Mouse (Mus musculus) forebrain, embryonic 11.5 days (tissue): ENCODE results near the gene Cpd. TPM values are rescaled to one million over a fixed set of nuclear protein-coding genes. Genes with fewer than 3 reads are reported as not detected.
"Not testable (repeated sequence)": the region's sequence is repeated elsewhere in the genome, so short reads cannot be mapped to it uniquely, and the experiment has no call there.

Source experiments
- ATAC-seq: fragments of 200-750 bp; cut with Nextera tagmentation; replicated peaks from 2 replicates; pipeline ENCODE4 v1.8.0; 2017; ENCODE audit warnings: moderate TSS enrichment; ENCODE audit not compliant: low FRiP score
- DNase-seq: peaks from one replicate; pipeline ENCODE4 v3.0.0-alpha.2; 2017; ENCODE audit warnings: low spot score
- H3K27ac ChIP-seq: fragments of 300-500 bp; sonication (generic); 2 replicates; pipeline ENCODE4 v1.5.1; 2014; ENCODE audit warnings: low read depth, low read length
- H3K27me3 ChIP-seq: fragments of 300-500 bp; sonication (generic); 2 replicates; pipeline ENCODE4 v1.6.1; 2014; ENCODE audit warnings: mild to moderate bottlenecking, low read length, mixed read lengths; ENCODE audit not compliant: control insufficient read depth, insufficient read depth
- H3K36me3 ChIP-seq: fragments of 300-500 bp; sonication (generic); 2 replicates; pipeline ENCODE4 v1.6.1; 2014; ENCODE audit warnings: mild to moderate bottlenecking, low read length, moderate library complexity, mixed read lengths; ENCODE audit not compliant: control insufficient read depth, insufficient read depth
- H3K4me1 ChIP-seq: fragments of 300-500 bp; sonication (generic); replicated peaks from 2 replicates; pipeline ENCODE4 v1.6.1; 2014; ENCODE audit warnings: low read length, mixed read lengths; ENCODE audit not compliant: control insufficient read depth, insufficient read depth
- H3K4me2 ChIP-seq: fragments of 300-500 bp; sonication (generic); 2 replicates; pipeline ENCODE4 v1.6.1; 2014; ENCODE audit warnings: low read depth, mild to moderate bottlenecking, low read length, moderate library complexity, mixed read lengths; ENCODE audit not compliant: severe bottlenecking
- H3K4me3 ChIP-seq: fragments of 300-500 bp; sonication (generic); 2 replicates; pipeline ENCODE4 v1.5.1; 2014; ENCODE audit warnings: low read depth, low read length
- H3K9ac ChIP-seq: fragments of 300-500 bp; sonication (generic); 2 replicates; pipeline ENCODE4 v1.6.1; 2014; ENCODE audit warnings: low read length
- H3K9me3 ChIP-seq: fragments of 300-500 bp; sonication (generic); 2 replicates; pipeline ENCODE4 v1.6.1; 2016; ENCODE audit warnings: low read length, mixed read lengths; ENCODE audit not compliant: control insufficient read depth
- WGBS: fragments of 180-500 bp; shearing (Covaris S2); extraction: QIAGEN DNeasy Blood & Tissue Kit; methylation state at CpG from one replicate; pipeline ENCODE4 v1.1.7; 2014; 5-methylcytosine and 5-hydroxymethylcytosine counted together
- polyA plus RNA-seq: library from polyadenylated mRNA; unstranded; fragments of >200 nt; fragmentation: Nextera tagmentation; extraction: Ambion mirVana; gene quantifications from 2 replicates; pipeline ENCODE4 v1.2.1, GENCODE M21; 2014

Cpd gene
- polyA plus RNA-seq, 1 experiment from 2014 or later: 15.6 TPM

DNA sequence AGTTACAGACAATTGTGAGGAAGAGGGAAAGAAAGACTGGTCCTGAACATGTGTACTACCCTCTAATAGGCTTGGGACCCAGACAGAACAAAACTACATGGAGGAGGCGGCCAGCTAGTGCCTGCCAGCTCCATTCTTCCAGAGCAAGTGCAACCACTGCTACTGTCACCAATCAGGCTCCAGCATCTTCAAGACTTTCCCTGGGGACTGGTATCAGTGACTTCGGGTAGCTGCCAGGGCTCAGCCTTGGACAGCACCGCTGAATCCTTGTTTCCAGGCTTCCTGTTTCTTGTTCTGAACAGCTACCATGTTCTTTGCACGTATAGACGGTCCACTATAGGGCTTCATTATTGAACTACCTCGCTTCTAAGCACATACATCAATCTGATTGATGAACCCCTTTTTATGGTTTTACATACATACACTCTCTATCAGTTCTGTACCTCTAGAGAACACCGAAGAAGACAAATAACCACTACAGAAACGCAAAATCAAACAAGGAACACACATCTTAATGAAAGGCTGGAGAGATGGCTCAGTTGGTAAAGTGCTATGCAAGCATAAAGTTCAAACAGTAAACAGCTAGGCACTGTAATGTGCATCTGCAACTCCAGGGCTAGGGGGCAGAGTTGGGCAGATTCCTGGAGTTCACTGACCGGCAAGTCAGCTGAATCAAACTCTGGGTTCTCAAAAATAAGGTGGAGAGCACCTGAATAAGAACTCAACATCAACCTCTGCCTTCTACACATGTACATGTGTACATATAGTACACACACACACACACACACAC is 35.9 kb downstream of the Cpd start:
- no peak overlapping the region for H3K4me2 ChIP-seq
- ATAC-seq (no peak), DNase-seq (no peak)
- H3K9ac ChIP-seq: no peak overlapping the region
- H3K9me3 ChIP-seq: no peaks in the 10 kb centered on the region
- H3K36me3 ChIP-seq: no peaks in the 10 kb centered on the region
- H3K27ac ChIP-seq: no peak overlapping the region
- no peaks in the 10 kb centered on the region for H3K27me3 ChIP-seq
- no peaks in the 10 kb centered on the region for H3K4me1 ChIP-seq
- H3K4me3 ChIP-seq: no peak overlapping the region
- 90% methylated on average over 9 of the region's 9 CpGs for WGBS

DNA sequence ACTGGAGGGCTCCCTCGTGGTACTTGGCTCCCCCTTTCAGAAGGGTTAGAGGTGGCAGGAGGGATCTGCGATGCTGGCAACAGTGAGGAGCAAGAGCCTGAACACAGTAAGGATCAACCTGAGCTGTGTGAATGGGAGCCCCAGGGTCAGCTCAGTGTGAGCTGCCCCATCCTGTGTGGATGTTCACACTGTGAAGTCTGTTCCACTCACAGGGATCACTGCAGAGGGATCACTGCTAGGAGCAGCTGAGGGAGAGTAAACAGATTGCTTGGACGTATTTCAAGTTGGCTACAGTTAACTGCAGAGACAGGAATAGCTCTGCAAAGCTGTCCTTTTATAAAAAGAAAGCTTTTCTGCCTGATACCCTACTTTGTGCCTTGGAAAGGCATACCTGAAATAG is 37.4 kb downstream of the Cpd start:
- 68% methylated on average over 3 of the region's 3 CpGs for WGBS
- no peak overlapping the region for H3K4me2 ChIP-seq
- ATAC-seq (no peak), DNase-seq (no peak)
- H3K9me3 ChIP-seq: no peaks in the 10 kb centered on the region
- no peaks in the 10 kb centered on the region for H3K4me1 ChIP-seq
- H3K36me3 ChIP-seq: no peaks in the 10 kb centered on the region
- H3K4me3 ChIP-seq: no peak overlapping the region
- H3K27ac ChIP-seq: no peak overlapping the region
- H3K9ac ChIP-seq: no peak overlapping the region
- no peaks in the 10 kb centered on the region for H3K27me3 ChIP-seq

DNA sequence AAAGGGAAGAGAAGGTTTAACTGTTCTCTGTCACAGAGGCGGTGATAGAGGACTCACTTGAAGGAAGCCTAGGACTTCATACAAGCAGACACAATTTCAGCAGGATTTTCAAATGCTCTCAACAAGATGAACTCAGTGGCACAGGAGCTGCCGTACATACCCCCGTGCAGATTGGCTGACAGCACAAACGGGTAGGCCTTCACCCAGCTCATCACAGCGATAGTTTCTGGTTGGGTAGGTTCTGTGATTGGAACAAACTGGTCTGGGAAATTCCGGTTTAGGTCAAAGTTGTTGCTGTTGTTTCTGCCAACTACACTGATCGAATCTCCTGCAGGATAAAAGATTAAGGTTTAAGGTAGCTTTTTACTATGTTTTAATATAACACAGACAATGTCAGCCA is 38.3 kb downstream of the Cpd start:
- Histone ChIP-seq H3K9me3 (no peaks in the 10 kb centered on the region), H3K4me1 (no peaks in the 10 kb centered on the region), H3K9ac (no peak overlapping the region), H3K4me3 (no peak overlapping the region), H3K36me3 (no peaks in the 10 kb centered on the region), H3K4me2 (no peak overlapping the region), H3K27ac (no peak overlapping the region), H3K27me3 (no peaks in the 10 kb centered on the region)
- no peak for ATAC-seq
- DNase-seq: no peak
- 90% methylated on average over 7 of the region's 7 CpGs for WGBS

DNA sequence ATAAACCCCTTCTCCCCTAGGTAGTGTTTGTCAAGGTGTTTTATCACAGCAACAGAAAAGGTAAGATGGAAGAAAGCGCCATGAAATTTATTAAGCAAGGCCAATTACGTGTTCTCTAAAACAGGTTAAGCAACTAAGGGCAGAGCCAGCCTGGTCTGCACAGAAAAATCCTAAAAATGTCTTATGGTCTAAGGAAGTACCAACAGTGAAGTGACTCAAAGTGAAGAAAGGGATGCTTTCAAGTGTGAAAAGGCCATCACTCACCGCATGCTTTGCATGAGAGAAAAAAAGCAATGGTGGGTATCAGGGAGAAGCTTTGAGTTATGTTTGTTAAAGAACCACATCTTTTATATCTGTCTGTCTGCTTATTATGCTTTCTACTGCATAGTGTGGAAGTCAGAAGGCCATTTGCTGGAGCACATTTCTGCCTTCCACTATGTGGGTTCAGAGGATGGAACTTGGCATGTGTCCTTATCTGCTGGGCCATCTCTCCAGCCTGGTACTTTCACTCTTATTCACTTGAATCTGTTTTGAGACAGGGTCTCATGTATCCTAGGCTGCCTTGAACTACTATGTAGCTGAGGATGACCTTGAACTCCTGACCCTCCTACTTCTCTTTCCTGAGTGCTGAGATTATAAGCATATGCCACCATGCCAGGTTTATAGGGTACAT is 39.7 kb downstream of the Cpd start:
- DNase-seq: no peak
- H3K36me3 ChIP-seq: no peaks in the 10 kb centered on the region
- no peaks in the 10 kb centered on the region for H3K9me3 ChIP-seq
- no peak overlapping the region for H3K27ac ChIP-seq
- H3K27me3 ChIP-seq: no peaks in the 10 kb centered on the region
- no peak for ATAC-seq
- WGBS: 89% methylated on average over 3 of the region's 3 CpGs
- no peak overlapping the region for H3K4me3 ChIP-seq
- no peak overlapping the region for H3K4me2 ChIP-seq
- H3K9ac ChIP-seq: no peak overlapping the region
- H3K4me1 ChIP-seq: no peaks in the 10 kb centered on the region

DNA sequence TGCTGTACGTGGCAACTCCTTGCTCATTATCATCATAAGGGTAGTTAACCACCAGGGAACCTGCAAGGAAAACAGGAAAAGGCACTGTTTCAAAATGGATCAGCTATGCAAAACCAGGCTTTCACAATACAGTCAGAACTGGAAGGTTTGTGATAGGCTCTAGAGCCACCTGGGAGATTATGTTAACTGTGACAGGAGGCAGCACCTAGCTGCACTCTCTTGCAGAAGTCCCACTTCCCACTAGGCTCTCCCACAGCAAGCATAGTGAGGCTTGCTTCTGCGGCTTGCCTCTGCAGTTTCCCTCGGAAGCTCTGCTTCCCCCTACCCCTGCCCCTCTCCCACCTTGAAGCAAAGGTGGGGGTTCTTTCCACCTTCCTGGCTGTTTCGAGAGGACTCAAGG is 40.8 kb downstream of the Cpd start:
- H3K9ac ChIP-seq: no peak overlapping the region
- no peak overlapping the region for H3K4me2 ChIP-seq
- no peak overlapping the region for H3K27ac ChIP-seq
- H3K9me3 ChIP-seq: no peaks in the 10 kb centered on the region
- no peaks in the 10 kb centered on the region for H3K27me3 ChIP-seq
- no peaks in the 10 kb centered on the region for H3K4me1 ChIP-seq
- DNase-seq: no peak
- no peaks in the 10 kb centered on the region for H3K36me3 ChIP-seq
- WGBS: 81% methylated on average over 4 of the region's 4 CpGs
- ATAC-seq: no peak
- H3K4me3 ChIP-seq: no peak overlapping the region

DNA sequence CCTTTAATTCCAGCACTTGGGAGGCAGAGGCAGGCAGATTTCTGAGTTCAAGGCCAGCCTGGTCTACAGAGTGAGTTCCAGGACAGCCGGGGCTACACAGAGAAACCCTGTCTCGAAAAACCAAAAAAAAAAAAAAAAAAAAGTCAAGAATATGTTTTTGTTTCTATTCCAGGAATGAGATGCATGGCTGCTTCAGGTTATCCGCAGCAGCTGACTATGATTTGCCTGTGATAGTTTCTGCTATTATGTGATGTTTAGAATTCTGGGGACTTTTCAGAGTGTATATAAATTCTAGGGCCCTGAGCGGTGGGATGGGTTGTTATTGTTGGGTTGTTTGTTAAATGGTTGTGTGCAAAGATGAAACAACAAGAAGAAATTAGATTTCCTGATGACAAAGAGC is 41.7 kb downstream of the Cpd start:
- WGBS: 93% methylated on average over 3 of the region's 4 CpGs
- H3K27me3 ChIP-seq, ATAC-seq, H3K36me3 ChIP-seq, H3K4me1 ChIP-seq, H3K9me3 ChIP-seq, DNase-seq, H3K9ac ChIP-seq, H3K27ac ChIP-seq, H3K4me3 ChIP-seq, H3K4me2 ChIP-seq: not testable (repeated sequence)

DNA sequence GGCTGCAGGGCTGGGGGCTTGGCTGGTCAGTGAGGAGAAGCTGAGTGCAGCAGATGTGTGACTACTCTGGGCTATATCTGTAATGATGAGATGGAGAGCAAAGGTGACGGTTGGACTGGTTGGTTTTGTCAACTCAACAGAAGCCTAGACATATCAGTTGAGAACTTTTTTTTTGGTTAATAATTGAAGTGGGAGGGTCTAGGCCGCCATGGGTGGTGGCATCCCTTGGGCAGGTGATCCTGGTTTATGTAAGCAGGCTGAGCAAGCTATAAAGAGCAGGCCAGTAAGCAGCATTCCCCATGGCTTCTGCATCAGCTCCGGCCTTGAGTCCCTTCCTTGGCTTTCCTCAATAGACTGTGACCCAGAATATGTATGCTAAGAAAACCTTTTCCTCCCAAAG is 43.6 kb downstream of the Cpd start:
- Histone ChIP-seq H3K4me3 (no peak overlapping the region), H3K9ac (no peak overlapping the region), H3K27me3 (no peaks in the 10 kb centered on the region), H3K36me3 (no peaks in the 10 kb centered on the region), H3K4me2 (no peak overlapping the region), H3K4me1 (no peaks in the 10 kb centered on the region), H3K27ac (no peak overlapping the region), H3K9me3 (no peaks in the 10 kb centered on the region)
- 89% methylated on average over 3 of the region's 3 CpGs for WGBS
- no peak for DNase-seq
- ATAC-seq: no peak

DNA sequence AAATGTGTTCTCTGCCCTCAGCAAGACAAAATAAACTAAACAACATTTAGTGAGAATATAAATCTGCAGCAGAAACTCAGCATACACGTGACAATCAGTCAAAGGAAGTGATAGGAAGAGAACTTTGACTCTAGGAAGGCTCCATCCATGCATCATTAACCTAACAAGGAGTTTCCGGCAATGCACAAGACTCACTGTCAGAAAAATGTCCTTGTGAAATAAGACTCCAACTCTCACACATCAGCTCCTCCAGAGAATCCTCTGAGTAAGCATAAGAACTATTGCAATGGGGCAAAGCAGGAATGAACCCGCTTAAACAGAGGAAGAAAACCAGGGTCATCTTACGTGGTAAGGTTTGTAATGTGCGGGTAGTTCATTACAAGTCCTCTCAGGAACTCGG is 49.6 kb downstream of the Cpd start:
- DNase-seq (no peak), ATAC-seq (no peak)
- H3K4me3 ChIP-seq: no peak overlapping the region
- H3K9ac ChIP-seq: no peak overlapping the region
- H3K27me3 ChIP-seq: no peaks in the 10 kb centered on the region
- H3K9me3 ChIP-seq: no peaks in the 10 kb centered on the region
- 91% methylated on average over 6 of the region's 6 CpGs for WGBS
- H3K4me2 ChIP-seq: no peak overlapping the region
- H3K4me1 ChIP-seq: no peaks in the 10 kb centered on the region
- H3K27ac ChIP-seq: no peak overlapping the region
- H3K36me3 ChIP-seq: no peaks in the 10 kb centered on the region

DNA sequence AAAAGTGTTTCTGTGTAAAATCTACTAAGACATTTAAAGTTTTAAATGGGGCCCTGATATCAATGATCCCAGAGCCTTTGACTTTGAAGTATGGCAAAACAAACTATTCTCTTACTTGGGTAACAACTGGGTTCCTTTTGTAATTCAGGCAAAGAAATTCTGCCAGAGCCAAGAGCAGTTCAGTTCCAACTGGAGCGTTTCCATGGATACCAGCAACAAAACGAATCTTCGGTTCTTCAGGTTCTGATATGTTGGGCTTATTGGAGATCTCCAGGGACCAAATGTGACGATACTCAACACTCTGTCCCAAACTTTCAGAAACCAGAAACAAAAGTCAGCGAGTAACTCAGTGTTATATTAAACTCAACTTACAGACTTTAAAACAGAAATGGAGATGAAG is 51.5 kb downstream of the Cpd start:
- no peaks in the 10 kb centered on the region; the same call in 1 of the 2 replicates for H3K36me3 ChIP-seq
- 92% methylated on average over 5 of the region's 5 CpGs for WGBS
- ATAC-seq: no peak
- no peak overlapping the region for H3K9ac ChIP-seq
- DNase-seq: no peak
- H3K27me3 ChIP-seq: no peaks in the 10 kb centered on the region
- no peaks in the 10 kb centered on the region for H3K9me3 ChIP-seq
- H3K27ac ChIP-seq: no peak overlapping the region
- H3K4me1 ChIP-seq: no peaks in the 10 kb centered on the region
- H3K4me2 ChIP-seq: no peak overlapping the region
- H3K4me3 ChIP-seq: no peak overlapping the region
